Mouse (Mus musculus): ENCODE results near the gene Slc22a21.
"Not testable (repeated sequence)": the region's sequence is repeated elsewhere in the genome, so short reads cannot be mapped to it uniquely, and the experiment has no call there.

The Slc22a21 gene

DNA sequence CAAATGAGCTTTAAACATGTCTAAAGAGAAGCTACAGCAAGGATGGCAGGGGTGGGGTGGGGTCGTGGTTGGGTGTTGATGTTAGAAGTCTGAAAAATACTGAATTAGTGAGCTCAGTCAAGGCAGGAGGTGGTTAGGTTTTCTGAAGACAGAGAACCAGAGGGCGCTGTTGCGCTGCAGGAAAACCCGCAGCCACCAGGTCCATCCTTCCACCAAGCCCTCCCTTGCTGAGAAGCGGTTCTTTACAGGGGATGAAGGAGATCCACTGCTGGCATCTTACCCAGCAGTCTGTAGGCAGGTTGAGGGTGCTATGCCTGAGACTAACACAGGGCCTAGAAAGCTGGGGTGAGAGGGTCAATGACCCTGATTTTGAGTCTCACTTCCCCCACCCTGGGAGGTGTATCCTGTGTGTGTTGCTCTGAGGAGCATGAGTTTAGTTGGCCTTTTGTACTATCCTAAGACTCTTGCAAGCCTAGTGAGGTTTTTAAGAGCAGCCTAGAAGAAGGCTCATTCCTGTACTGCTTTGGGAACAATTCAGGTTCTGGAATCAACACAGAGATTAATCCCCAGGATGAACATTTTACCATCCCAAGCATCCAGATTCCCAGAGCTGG is 22.1 kb upstream of the Slc22a21 start:
- peak; percentile 29 to 35 for DNase-seq (ENCODE audit: low spot score in 2 of 2)

DNA sequence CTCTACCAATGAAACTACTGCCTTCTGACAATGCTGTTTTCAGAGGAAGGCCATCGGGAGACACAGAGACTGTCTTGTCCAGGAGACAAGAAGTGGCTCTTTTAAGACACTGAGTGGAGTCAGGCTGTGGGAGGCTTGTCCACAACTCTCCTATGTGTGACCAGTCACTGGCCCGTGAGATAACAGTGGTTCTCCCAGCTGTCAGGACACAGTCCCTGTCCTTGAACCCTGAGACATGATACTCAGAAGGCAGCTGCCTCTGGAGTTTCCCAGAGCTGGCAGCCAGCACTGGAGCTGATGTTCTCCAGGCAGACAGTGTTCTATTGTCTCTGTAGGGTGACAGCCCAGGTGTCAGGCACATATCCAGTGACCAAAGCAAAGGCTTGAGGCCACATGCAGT is 17.5 kb upstream of the Slc22a21 start:
- DNase-seq (ENCODE audit: low spot score in 2 of 2) = no peak

DNA sequence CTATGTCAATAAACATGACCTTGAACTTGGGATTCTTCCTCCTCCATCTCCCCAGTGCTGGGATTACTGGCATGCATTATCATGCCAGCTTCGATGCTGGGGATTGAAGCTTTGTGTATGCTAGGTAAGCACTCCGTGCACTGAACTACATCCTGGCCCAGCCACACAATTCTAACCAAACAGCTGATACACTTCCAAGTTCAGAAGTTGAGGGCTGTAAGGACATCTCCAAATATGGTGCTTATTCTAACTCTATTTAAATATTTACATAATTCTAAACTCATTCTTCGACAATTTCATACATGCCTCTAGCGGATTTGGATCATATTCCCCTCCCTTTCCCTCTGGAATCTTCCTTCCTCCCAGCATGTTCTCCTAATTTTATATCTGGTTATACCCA is 12.1 kb upstream of the Slc22a21 start:
- no peak for DNase-seq (ENCODE audit: low spot score in 2 of 2)

DNA sequence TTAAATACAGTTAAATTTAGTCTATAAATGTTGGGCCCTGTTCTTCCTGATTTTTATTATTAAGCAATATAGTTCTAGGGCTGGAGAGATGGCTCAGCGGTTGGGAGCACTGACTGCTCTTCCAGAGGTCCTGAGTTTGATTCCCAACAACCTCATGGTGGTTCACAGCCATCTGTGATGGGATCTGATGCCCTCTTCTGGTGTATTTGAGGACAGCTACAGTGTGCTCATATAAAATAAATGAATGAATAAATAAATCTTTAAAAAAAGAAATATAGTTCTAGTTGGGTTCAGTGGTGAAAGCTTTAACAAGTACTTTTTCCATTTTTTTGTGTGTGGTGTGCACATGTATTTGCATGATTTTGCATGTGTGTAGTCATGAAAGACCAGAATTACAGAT is 9.1 kb upstream of the Slc22a21 start:
- DNase-seq (ENCODE audit: low spot score in 2 of 2) = no peak

DNA sequence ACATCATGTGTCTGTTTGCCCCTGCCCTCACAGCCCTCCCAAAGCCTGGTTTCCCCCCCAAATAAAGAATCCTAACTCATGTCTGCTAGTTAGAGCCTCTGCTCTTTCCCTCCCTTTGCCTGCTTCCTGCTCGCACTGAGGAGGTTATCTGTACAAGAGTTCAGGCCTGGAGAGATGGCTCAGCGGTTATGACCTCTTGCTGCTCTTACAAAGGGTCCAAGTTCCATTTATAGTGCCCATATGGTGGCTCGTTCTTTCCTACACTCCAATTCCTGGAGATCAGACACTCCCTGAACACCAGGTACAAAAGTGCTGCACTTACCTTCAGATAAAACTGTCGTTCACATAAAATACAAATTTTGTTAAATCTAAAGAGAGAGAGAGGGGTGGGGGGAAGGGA is 7.9 kb upstream of the Slc22a21 start:
- DNase-seq (ENCODE audit: low spot score in 2 of 2) = no peak

DNA sequence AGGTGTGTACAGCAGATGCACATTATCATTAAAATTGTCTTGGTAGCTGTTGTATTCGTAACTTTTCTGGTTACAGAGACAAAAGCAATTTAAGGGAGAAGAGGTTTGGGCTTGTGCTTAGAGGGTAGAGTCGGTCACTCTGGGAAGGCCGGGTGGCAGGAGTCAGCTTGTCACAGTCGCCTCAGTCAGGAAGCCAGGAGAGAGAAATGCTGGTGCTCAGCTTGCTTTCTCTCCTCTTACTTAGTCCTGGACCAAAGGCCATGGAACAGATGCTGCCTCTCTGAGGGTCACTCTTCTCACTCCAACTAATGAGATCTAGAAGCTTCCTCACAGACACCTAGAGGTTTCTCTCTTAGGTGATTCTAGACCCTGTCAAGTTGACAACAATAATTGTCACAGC is 1.3 kb upstream of the Slc22a21 start:
- DNase-seq (ENCODE audit: low spot score in 2 of 2) = no peak

DNA sequence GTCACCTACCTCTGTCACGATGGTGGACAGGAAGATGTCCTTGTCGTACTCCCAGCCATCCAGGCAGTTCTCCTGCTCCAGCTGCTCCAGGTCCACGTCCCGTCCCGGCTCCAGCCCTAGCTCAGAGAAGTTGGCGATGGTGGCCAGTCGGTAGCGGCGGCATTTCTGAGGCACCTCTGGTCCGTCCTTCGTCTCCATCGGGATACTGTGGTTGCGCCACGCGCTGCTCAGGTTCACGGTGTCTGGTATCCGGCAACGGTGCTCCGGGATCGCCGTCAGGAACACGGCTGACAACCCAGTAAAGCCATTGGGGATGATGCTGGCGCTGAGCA is 710 bp downstream of the Slc22a21 start:
- not testable (repeated sequence) for DNase-seq (ENCODE audit: low spot score in 2 of 2)

DNA sequence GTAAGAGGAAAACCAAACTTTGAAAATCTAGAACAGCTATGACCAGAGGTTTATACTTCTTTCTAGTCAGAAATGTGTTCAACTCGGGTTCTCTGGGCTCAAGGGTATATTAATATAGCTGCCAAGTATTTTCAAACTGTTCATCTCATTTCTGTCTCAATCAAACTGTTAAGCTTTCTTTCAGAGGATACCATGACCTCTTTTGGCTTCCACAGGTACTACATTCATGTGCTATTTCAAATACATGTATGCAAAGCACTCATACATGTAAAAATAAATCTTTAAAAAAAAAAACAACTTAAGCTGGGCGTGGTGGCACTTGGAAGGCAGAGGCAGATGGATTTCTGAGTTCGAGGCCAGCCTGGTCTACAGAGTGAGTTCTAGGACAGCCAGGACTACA is 2.5 kb downstream of the Slc22a21 start:
- DNase-seq (ENCODE audit: low spot score in 2 of 2) = no peak

DNA sequence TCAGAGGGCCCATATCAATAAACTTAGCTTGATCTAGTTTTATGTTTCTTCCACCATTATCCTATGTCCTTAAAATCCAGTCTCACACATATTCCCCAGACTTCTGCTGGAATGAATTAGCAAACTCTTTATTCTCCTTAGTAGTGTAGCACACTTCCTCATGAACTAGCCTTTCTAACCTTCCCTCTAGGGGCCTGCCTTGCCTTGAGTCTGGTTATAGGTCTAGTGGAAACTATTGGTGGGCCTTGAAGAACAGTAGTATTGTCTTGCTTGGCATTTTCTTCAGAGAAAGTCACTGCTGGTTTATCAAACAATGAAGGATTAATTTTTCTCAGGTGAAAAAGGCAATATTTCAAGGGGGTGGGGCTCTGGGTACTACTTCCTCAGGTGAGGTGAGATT is 4.6 kb downstream of the Slc22a21 start:
- no peak for DNase-seq (ENCODE audit: low spot score in 2 of 2)

DNA sequence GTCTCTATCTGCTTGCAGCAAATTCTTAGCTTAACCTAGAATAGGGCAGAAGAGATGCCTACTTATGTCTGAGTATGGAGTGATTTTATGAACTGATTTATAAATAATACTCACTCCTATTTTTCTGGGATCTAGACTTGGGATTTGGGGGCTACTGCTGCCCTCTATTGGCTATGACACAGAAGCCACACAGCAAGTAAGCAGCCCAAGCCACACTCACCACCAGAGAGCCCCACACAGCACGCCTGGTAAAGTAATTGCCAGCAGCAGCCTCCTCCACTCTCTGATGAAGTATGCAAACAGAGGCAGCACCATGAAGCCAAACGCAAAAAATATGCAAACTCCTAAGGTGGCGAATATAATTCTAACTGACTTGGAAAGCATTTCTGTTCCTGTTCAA is 21.1 kb downstream of the Slc22a21 start:
- DNase-seq (ENCODE audit: low spot score in 2 of 2) = no peak

DNA sequence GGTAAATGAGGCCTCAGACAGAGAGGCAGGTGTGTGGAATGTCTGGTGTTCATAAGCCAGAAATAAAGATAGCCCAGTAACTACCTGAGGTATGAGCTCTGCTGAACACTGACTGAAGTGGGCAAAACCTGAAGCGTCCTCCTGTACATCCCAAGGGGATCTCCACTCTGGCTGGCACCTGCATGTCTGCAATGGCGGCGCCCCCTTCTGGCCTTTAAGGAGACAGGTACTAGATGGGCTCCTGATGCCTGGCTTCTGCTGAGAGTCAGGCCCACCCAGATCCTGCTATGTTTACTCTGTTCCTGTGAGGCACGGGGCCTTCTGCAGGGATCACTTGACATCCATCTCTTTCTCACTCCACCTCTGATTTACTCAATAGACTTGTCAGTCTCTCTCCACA is 22.0 kb downstream of the Slc22a21 start:
- DNase-seq (ENCODE audit: low spot score in 2 of 2) = not testable (repeated sequence)

DNA sequence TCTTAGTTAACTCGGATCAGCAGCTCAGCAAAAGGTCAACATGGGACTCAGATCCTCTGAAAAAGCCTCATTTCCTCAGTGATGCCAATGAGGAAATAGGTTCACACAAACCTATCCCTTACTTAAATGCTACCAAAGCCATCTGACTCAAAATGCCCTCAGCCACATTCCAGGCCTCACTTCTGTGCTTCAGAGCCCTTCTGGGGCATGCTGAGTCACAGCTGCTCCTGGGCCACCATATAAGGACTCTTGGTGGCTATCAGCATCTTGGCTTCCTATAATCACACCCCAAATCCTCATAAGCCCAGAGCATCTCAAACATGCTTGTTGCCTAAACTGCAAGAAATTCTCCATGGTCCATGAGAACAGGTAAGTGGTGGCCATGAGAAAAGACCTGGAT is 23.5 kb downstream of the Slc22a21 start:
- no peak for DNase-seq (ENCODE audit: low spot score in 2 of 2)

DNA sequence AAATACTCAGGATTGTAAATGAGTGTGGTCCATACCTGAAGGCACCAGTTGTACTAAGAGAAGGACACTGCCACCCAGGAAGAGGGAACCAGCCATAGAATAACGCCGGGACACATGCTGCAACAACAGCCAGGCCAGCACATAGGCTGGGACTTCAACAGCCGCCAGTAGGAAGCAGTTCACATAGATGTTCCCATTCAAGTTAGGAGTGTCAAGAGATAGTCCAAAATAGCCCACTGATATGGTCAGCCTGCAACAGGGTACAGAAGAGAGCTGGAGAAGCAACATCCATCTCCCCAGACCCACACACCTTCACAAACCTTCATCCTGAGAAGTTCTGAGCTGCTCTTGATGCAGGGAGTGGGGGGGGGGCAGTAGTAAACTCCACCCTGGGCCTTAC is 25.5 kb downstream of the Slc22a21 start:
- no peak for DNase-seq (ENCODE audit: low spot score in 2 of 2)

DNA sequence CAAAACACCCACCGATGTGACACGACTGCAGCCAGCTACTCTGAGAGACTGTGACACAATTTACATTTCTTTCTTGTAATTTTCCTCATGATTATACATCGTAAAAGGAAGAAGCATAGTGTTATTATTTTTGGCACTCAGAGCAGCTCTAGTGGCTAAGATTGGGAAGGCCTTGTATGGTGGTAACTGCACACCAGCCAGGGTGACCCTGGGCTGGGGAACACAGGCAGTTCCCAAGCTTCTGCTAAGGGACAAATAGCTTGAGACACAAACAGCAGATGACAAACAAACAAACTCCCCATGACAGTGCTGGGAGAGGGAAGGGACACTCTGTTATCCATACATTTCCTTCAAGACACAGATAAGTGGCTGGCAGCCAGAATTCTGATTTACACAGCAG is 30.0 kb downstream of the Slc22a21 start:
- DNase-seq (ENCODE audit: low spot score in 2 of 2) = not testable (repeated sequence)

DNA sequence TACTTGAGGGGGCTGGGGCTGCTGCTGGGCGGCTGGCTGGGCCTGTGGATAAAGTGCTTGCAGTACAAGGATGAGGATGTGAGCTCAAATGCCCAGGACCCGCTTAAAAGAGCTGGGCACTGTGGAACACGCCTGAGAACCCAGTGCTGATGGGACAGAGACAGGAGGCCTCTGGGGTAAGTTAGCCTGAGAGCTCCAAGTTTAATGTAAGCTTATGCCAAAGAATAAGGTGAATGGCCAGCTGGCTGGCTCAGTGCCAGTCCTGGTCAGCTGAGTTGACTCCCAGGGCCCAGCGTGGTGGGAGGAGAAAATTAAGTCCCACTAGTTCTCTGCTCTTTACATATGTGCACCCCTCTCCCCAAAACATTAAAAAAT is 48.2 kb downstream of the Slc22a21 start:
- not testable (repeated sequence) for DNase-seq (ENCODE audit: low spot score in 2 of 2)

DNA sequence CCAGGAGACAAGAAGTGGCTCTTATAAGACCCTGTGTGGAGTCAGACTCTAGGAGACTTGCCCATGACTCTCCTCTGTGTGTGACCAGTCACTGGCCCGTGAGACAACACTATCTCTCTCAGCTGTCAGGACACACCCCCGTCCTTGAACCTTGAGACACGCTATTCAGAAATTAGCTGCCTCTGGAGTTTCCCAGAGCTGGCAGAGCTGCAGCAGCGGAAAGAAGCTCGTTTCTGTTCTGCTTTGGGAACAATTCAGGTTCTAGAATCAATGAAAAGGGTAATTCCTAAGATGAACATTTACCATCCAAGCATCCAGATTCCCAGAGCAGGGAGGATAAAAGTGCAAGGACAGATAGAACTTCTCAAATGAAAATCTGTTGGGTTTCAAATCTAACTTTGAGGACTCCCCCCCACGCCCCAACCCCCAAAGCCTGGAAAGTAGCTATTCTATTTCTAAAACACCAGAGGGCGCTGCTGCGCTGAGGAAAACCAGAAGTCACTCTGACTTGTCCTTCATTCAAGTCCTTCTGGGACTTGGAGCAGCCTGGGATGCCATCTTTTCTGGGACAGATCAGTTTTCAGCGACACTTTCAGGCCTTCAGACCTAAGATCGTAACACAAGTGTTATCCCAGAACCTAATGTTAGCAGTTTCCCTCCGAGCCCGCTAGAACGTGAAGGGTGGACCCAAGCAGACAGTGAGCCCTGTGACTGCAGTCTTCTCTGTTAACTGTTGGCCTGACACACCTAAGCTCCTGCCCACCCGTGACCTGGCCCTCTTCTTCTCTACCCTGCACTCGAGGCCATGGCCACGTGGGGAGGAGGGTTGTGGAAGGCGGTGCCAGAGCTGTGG is 48.8 kb downstream of the Slc22a21 start:
- DNase-seq (ENCODE audit: low spot score in 2 of 2) = peak; percentile 33 to 36

DNA sequence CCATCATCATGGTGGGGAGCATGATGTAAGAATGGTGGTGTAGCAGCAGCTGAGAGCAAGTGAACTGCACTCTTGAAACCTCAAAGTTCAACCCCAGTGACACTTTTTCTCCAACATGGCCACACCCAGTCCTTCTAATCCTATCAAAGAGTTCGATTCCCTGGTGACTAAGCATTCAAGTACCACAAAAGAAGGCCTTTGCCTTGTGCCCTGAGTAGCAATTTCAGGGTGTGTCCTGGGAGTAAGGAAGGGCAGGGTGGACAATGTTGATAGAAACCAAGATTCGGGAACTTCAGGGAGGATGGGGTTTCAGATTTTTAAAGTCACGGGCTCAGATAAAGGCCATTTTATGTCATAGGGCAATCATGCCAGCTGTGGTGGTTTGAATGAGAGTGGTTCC is 50.4 kb downstream of the Slc22a21 start:
- no peak for DNase-seq (ENCODE audit: low spot score in 2 of 2)

DNA sequence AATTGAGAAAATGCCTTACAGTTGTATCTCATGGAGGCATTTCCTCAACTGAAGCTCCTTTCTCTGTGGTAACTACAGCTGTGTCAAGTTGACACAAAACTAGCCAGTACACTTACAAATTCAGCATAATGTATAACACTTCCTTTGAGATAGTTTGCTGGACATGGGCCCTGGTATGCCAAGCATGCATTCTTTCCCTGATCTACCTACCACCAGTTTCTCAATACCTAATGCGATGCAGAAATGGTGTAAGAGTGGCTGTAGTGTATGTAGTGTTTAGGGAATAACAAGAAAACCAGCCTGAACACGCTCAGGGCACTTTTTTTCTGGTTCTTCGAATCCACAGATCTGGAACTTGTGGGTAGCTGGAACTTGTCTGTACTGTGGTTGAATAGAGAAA is 51.5 kb downstream of the Slc22a21 start:
- no peak for DNase-seq (ENCODE audit: low spot score in 2 of 2)

DNA sequence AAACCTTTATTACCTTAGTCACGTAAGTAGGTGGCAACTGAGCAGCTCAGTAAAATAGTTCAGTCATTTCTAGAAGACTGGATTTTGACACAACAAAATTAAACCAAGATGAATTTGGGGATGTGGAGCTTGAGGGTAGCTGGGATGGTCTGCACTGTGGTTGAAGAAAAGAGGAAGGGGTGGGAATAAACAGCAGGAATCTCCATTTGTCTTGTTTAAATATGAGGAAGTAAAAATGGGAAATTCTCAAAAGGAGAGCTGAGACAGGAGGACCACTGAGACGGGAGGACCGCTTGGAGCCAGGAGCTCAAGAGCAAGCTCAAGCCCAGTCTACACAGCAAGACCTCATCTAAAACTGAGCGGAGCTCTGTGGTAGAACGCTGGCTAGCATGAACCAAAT is 53.8 kb downstream of the Slc22a21 start:
- no peak for DNase-seq (ENCODE audit: low spot score in 2 of 2)

DNA sequence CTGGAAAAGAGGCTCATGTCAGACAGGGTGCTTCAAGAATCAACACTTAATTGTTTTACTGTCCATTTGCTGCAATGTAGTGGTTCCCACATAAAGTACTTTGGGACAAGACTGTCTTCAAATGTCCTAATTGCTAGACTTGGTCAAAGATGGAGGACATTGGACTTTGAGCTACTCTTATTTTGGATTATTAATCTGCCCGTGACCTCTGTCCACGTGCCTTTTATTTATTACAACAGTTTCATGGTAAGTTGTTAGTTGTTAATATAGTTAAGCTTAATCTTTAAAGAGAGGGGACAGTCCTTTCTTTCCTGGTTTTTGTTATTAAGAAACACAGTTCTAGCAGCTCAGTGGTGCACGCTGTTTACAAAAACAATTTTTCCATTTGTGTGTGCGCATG is 61.3 kb downstream of the Slc22a21 start:
- DNase-seq (ENCODE audit: low spot score in 2 of 2) = no peak

DNA sequence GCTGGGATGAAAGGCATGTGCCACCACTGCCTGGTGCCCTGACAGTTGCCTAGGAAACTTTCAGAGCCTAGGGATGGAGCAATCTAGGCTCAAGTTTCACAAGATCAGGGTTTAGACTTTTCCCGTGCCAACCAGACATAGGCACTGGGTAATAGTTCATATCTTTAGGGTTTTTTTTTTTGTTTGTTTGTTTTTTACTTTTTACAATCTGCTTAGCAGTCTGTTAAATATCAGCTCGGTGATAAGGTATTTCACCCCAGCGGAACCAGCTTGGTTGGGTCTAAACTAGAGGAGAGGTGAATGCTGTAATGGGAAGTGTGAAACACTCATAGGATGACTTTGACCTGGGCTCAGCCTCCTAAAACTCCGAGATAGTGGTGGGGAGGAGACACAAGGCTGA is 69.1 kb downstream of the Slc22a21 start:
- peak in 1 of 2 experiments; percentile 39 for DNase-seq (ENCODE audit: low spot score in 2 of 2)

DNA sequence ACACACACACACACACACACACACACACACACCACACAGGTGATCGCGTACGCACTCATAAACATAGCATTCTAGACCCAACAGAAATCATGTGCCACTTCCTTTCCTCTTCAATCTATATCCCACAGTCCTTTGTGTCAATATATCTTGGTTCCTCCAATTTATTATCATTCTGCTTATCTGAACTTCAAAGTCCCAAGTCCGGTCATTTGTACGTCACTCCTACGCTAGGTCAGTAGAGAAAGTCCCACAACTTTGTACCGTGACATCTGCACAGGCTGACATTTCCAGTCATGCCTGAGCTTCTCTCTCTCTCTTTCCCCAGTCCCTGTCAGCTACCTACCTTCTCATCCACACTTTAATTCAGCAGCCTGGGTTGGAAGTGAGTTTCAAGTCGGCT is 71.4 kb downstream of the Slc22a21 start:
- no peak for DNase-seq (ENCODE audit: low spot score in 2 of 2)

DNA sequence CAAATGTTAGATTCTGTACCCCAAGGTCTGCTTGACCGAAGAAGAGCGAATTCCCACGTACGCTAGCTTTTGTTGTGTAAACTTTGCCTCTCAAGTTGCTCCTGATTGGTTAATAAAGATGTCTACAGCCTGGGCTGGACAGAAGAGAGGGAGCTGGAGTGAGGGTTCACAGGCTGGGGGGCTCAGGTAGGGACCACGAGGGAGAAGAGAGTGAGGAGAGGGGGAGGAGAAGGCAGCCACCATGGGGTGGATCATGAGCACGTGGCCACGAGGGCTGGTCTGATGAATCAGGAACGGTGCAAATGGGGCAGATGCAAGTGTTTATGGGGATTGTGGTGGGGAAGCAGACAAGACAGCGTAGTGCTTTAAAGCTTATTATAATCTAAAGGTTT is 75.6 kb downstream of the Slc22a21 start:
- no peak for DNase-seq (ENCODE audit: low spot score in 2 of 2)
